Mouse (Mus musculus) olfactory bulb, adult 2 months (tissue): ENCODE results near the gene Fam69b. TPM values are rescaled to one million over a fixed set of nuclear protein-coding genes. Genes with fewer than 3 reads are reported as not detected.

Experiments used
- H3K27ac ChIP-seq: fragments of 200-500 bp; 2 replicates; pipeline ENCODE4 v1.5.1; 2012; ENCODE audit warnings: low read depth, low read length; ENCODE audit not compliant: insufficient read depth
- H3K4me1 ChIP-seq: fragments of 200-500 bp; 2 replicates; pipeline ENCODE4 v1.6.1; 2012; ENCODE audit warnings: low read length; ENCODE audit not compliant: control insufficient read depth, insufficient read depth
- H3K4me3 ChIP-seq: fragments of 200-500 bp; 2 replicates; pipeline ENCODE4 v1.5.1; 2012; ENCODE audit warnings: mild to moderate bottlenecking, low read depth, low read length, moderate library complexity; ENCODE audit not compliant: insufficient read depth
- CTCF ChIP-seq: fragments of 200-500 bp; IDR thresholded peaks from 2 replicates; pipeline ENCODE4 v1.5.1; 2012; ENCODE audit warnings: low read depth, mild to moderate bottlenecking, low read length, moderate library complexity; ENCODE audit not compliant: insufficient read depth
- POLR2A ChIP-seq: fragments of 200-500 bp; IDR thresholded peaks from 2 replicates; pipeline ENCODE4 v1.6.1; 2012; ENCODE audit warnings: mild to moderate bottlenecking, low read depth, low read length, moderate library complexity; ENCODE audit not compliant: insufficient read depth
- WGBS: fragments of 180-500 bp; shearing (Covaris S2); methylation state at CpG from one replicate; pipeline ENCODE4 v1.1.7; 2018; 5-methylcytosine and 5-hydroxymethylcytosine counted together
- polyA plus RNA-seq: library from polyadenylated mRNA; stranded (reverse); fragments of >200 nt; gene quantifications from 2 replicates; pipeline ENCODE4 v1.2.4, GENCODE M21; 2012; ENCODE audit warnings: low replicate concordance; ENCODE audit not compliant: missing spikeins, insufficient read depth, insufficient read length

Fam69b gene
- polyA plus RNA-seq, 1 experiment: not detected

DNA sequence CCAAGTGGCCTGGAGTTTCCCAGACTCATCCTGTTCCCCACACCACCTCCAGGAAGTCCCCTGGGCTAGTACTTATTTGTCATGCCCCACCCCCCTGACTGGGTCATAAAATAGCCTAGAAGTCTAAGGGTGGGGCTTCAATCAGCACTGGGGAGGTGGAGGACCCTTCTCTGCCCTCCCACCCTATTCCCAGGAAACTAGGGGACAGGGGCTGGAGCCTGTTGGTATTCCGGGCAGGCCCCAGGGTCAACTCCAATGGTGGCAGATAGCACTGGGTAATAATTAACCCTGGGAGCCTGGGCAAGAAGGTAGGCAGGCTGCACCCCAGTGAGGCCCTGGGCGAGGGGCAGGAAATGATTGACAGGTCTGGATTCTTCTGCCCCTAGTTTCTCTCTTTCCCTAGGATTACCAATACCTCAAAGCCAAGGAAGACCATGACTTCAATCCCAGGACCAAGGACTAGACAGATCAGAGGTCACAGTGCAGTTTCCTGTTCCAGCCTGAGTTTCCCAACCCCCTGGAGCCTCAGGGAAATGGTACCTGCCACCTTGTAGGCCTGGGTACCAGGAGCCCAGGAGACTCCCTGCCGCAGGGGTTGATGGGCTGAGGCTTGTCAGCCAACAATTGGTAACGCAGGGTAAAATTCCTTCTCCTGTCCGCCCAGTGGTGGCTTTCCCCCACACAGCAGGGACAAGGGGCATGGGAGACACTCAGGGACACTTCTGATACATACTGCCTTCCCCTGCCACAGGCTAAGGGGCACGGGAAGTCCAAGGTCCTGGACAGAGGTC is 33.1 kb upstream of the Fam69b start:
- WGBS: 93% methylated on average over 6 of the region's 6 CpGs
- Histone ChIP-seq H3K27ac (no peak overlapping the region), H3K4me1 (peaks cover 5% of the 10 kb centered on the region), H3K4me3 (no peak overlapping the region)
- TF ChIP-seq POLR2A (no peak), CTCF (no peak)

DNA sequence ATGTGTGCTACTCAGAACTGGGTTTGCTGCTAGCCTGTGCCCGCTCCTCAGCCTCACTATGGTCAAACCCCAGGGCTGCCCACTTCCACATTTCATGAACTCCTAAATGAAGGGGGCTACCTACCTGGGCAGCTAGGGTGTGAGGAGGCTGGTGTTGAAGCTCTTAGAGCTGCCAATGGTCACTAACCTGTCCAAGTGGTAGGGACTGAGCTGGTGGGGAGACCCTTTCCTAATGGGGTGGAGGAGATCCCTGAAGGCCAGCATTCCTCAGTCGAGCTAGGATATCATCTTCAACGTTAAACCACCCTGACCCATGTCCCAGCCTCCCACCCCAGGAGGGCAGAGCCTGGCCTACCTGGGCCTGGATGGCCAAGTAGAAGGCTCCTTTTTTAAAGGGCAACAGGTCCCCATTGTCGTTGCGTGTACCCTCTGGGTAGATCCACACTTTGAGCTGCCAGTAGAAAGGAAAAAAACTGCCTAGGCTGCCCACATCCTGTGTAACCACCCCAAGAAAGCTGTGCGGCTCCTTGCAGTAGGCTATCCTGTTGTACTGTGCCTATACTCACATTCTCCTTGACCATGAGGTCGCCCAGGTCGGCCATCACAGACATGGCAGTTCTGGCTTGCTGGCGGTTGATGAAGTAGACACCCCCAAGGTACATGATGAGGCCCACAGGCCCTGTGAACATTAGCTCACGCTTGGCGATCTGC is 32.4 kb upstream of the Fam69b start:
- no peak overlapping the region for H3K27ac ChIP-seq
- TF ChIP-seq CTCF: no peak
- TF ChIP-seq POLR2A: no peak
- H3K4me1 ChIP-seq: peaks cover 5% of the 10 kb centered on the region
- no peak overlapping the region for H3K4me3 ChIP-seq
- WGBS: 88% methylated on average over 11 of the region's 11 CpGs

DNA sequence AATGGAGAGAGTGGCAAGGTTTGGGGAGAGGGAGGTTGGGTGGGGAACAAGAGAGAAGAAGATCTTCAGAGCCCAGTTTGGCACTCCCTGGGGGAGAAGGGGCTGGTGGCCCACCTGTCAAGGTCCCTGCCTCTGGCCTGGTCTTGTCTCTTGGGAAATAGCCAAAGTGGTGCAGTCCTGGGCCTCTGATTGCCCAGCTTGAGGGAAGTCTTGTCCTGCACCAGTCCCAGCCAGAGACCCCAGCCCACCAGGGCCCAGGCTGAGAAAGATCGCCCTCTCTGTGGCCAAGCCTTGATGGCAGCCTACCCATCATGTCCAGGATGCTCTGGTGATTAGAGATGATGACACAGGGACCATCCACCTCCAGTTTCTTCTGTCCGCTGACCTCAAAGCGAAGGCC is 31.4 kb upstream of the Fam69b start:
- Histone ChIP-seq H3K27ac (no peak overlapping the region), H3K4me3 (no peak overlapping the region), H3K4me1 (peaks cover 5% of the 10 kb centered on the region)
- 96% methylated on average over 3 of the region's 3 CpGs for WGBS
- TF ChIP-seq CTCF (no peak), POLR2A (no peak)

DNA sequence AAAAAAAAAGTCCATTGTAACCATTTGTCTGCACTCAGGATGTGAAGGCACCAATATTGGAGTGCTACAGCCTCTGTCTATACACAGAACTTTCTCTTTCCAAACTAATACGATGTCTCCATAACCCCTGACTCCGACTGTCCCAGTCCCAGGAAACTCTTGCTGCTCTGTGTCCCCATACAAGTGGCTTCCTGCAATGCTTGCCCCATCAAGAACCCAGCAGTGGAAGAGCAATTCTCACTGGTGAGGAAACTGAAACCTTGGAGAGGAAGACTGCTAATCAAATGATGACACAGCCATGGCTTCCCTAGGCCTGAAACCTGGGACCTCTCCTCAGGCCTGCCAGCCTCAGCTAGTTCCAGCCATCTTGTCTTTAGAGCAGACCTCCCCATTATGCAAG is 30.4 kb upstream of the Fam69b start:
- Histone ChIP-seq H3K4me1 (peaks cover 5% of the 10 kb centered on the region), H3K27ac (no peak overlapping the region), H3K4me3 (no peak overlapping the region)
- TF ChIP-seq CTCF (no peak), POLR2A (no peak)
- 93% methylated on average over 2 of the region's 2 CpGs for WGBS

DNA sequence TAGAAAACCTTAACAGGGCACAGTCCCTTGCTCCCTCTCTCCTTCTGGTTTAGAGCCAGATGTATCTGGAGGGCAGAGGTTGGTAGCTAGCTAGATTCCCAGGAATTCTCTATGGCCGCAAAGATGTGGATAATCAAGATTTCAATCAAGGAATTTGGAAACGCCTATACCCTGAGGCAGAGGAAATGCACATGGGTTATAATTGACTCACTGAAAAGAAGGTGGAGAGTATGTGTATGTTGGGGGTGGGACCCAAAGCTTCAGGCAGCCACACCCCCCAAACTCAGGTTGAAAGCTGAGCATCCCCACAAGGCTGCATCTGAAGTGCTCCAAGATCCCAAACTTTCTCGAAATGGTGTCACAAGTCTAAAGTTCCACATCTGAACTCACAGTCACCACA is 29.8 kb upstream of the Fam69b start:
- H3K4me1 ChIP-seq: peaks cover 7% of the 10 kb centered on the region
- H3K4me3 ChIP-seq: no peak overlapping the region
- TF ChIP-seq POLR2A: no peak
- no peak for TF ChIP-seq CTCF
- H3K27ac ChIP-seq: no peak overlapping the region
- WGBS: 88% methylated on average over 3 of the region's 3 CpGs

DNA sequence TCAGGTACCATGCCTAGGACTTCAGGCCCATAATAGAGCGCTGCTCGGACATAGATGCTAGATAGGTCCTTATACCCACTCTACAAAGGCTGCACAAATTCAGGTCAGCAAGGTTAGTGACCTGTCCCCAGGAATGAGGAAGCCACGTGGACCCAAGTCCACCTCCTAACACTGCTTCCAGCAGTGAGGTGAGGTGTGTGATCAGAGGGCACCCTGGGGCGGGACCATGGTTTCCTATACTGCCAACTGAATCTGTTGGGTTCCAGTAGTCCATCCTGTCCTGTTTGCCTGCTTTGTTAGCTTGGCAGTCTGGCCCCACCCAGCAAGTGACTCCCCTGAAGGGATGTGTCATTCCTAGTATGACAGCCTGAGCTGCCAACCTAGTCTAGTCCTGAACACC is 28.3 kb upstream of the Fam69b start:
- no peak overlapping the region for H3K4me3 ChIP-seq
- 91% methylated on average over 4 of the region's 4 CpGs for WGBS
- H3K27ac ChIP-seq: no peak overlapping the region
- H3K4me1 ChIP-seq: peaks cover 12% of the 10 kb centered on the region
- TF ChIP-seq CTCF (no peak), POLR2A (no peak)

DNA sequence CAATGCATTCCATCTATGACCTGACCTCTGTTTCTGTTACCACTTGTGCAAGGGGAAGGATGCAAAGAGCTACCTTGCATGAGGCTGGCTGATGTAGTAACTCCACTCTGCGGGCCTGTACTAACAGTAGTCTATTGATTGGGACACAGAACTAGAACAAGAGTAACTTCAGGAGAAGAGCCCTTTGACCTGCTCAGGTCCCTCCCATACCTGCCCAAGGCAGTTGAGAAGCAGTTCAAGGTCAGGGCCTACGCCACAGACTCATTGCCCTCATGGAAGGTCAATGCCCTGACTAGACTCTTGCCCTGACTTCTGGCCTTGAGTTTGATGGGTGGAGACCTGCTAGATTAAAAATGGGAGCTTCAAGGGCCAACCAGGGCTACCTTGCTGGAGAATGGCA is 27.6 kb upstream of the Fam69b start:
- WGBS: 99% methylated on average over 2 of the region's 2 CpGs
- Histone ChIP-seq H3K4me1 (peaks cover 12% of the 10 kb centered on the region), H3K4me3 (no peak overlapping the region), H3K27ac (no peak overlapping the region)
- TF ChIP-seq POLR2A (no peak), CTCF (no peak)

DNA sequence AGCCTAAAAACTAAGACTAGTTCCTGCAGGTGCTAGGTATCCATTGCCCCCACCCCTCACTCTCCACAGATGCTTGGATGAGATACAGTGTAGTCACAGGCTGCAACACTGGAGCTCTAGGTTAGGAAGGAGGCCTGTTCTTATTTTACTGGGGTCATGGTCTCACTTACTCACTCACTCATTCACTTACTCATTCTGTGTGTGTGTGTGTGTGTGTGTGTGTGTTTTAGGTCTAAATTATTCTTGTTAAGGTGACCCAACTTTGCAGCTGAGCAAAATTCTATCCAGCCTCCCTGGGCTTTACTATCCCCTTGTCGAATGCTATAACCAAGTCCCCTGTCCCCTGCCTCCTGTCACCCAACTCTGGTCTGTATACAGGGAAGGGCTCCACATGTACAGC is 26.7 kb upstream of the Fam69b start:
- WGBS: 82% methylated on average over 1 of the region's 1 CpGs
- H3K4me1 ChIP-seq: peaks cover 12% of the 10 kb centered on the region
- TF ChIP-seq POLR2A: no peak
- no peak overlapping the region for H3K4me3 ChIP-seq
- no peak overlapping the region for H3K27ac ChIP-seq

DNA sequence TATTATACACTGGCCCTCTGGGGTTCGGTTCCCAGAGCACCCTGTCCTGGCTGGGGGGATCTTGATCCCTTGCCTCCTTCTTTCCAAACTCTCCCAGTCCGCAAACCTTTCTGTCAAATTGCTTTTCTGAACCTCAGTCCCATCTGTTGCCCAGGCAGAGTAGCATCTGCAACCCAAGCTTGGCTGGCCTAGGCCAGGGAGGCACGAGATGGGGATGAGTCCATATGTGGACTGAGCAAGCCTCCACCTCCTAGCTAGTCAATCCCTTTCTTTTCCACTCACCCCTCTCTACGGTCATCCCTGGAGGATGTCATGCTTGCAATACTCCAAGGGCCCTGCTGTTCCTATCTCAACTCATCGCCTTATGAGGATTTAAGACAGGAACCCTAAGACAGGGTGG is 25.6 kb upstream of the Fam69b start:
- Histone ChIP-seq H3K27ac (no peak overlapping the region), H3K4me3 (no peak overlapping the region), H3K4me1 (peaks cover 12% of the 10 kb centered on the region)
- TF ChIP-seq POLR2A (no peak), CTCF (no peak)
- 93% methylated on average over 5 of the region's 5 CpGs for WGBS
